Mouse (Mus musculus) NIH3T3 (cell line): ENCODE results near the gene Sema4c.

ENCODE experiments used
- DNase-seq: peaks from one replicate; pipeline ENCODE4 v3.0.0-alpha.2; 2012; ENCODE audit warnings: low read depth

Sema4c gene

DNA sequence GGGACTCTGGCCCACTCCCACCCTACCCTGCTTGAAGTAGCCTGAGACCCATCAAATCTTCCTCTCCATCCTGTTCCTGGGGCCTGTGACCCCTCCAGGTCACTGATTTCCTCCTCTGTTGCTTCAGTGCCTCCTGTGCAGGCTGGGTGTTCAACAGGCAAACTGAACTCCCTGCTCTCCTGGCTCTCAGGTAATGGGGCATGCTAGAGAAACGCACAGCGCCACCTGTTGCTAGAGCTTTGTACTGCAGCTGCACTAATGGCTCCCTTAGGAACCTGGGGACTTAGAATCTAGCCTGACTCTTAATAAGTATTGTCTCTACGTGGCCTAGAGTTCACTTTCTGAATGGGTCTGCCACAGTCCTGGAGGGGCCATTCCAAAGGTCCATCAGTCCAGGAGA lies 56.9 kb downstream of the Sema4c start:
- peak; percentile 84 for DNase-seq
